Mouse (Mus musculus) heart, postnatal 0 days (tissue): ENCODE data around the gene Dnal1.

Source experiments
- CTCF ChIP-seq: IDR thresholded peaks from 2 replicates; pipeline ENCODE4 v1.5.1; 2016; ENCODE audit warnings: antibody characterized with exemption, control low read depth, low read depth
- EP300 ChIP-seq: IDR thresholded peaks from 2 replicates; pipeline ENCODE4 v1.6.1; 2016; ENCODE audit warnings: antibody characterized with exemption, low read depth

DNA sequence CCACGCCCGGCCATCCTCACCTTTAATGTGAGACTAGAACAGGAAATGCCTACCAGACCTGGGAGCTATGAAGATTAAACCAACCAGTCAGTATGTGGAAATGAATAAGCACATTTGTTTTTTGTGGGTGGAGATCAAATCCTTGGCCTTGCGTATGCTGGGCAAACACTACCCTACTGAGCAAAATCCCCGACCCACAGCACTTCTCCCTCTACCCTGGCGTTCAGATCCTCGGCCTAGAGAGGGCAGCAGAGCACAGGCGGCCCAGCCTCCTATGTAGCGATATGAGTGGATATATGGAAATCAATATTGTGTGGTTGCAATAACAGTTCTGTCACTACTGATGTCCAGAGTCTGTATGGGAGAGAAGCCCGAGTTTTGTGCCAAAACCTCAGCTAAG lies 49.0 kb downstream of the Dnal1 start:
- TF ChIP-seq CTCF = peak; percentile 63
- no peak for TF ChIP-seq EP300
